In the genomic region with DNA sequence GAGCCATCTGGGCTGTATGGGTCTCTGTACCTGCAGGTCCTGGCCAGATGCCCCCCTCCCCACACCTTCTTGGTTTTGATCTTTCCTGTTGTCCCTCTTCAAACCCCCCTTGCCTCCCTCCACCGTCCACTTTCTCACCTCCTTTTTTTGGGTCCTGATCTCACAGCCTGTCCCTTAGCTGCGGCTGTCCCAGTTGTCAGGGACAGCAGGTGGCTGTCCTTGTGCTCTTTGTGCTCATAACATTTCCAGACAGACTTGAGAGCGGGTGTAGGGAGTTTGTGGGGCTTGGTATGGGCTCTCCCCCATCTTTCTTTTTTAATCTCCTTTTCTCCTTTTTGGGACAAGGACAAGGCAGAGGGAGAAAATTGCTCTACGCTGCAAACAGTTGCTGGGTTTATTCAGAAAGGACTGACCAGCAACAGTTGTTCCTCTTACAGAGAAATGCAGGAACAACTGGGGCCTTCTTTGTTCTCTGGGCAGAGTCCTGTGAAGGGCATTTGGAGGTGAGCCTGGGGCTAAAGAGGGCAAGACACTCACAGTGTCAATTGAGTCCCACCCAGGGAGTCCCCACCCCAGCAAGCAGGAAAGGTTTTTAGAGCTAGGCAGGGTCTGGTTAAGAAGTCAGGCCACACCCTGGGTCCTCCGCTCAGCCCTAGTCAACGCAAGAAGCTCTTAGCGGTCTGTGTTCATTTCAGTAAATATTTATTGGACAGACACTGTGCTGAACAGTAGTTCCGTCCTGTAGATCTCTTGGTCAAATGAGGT, we compare ENCODE assay signal across 15 mouse cellular contexts.
DNase-seq lines count a peak whose midpoint lies in the region; ATAC-seq and TF ChIP-seq lines count a peak whose summit lies in the region.
"Had no signal": no experiment of that assay in that cellular context is flagged by ENCODE, and none has a peak within 500 bp of the region (broad histone marks: within the 10 kb centered on the region; RNA-seq: fewer than 3 reads in every experiment).

No protein-coding gene starts in this region.

- no peak overlapping the region for H3K4me2 ChIP-seq in lung, postnatal 0 days (replicated peaks; ENCODE audit: low read depth, low read length)
- no peak overlapping the region for H3K4me2 ChIP-seq in midbrain, embryonic 14.5 days (ENCODE audit: low read length)
- H3K4me2 ChIP-seq: liver, embryonic 11.5 days had no signal

- peak overlapping the region; percentile 85 for H3K27ac ChIP-seq in heart, embryonic 10.5 days
- H3K27ac ChIP-seq in kidney, adult 2 months (ENCODE audit: insufficient read depth, low read depth, low read length), result peak overlapping the region; percentile 18; the same call in 1 of the 2 replicates
- H3K27ac ChIP-seq in lung, postnatal 0 days (ENCODE audit: low read length), result 0 out of 2 replicates have a peak overlapping the region, but pooled peaks have one; percentile 57
- H3K27ac ChIP-seq in midbrain, embryonic 14.5 days (replicated peaks; ENCODE audit: low read depth, low read length), result no peak overlapping the region
- H3K27ac ChIP-seq: hindbrain, postnatal 0 days had no signal

- ATAC-seq in lung, postnatal 0 days, result 0 out of 2 replicates have a peak, but pooled peaks have one; percentile 10
- ATAC-seq in midbrain, embryonic 14.5 days (ENCODE audit: low FRiP score, low TSS enrichment), result no peak
- ATAC-seq: forebrain, embryonic 16.5 days; hindbrain, postnatal 0 days had no signal

- peaks cover 8% of the 10 kb centered on the region; the same call in 1 of the 2 replicates for H3K27me3 ChIP-seq in heart, embryonic 10.5 days (ENCODE audit: insufficient read depth, poor library complexity, severe bottlenecking)
- H3K27me3 ChIP-seq in kidney, adult 2 months (replicated peaks; ENCODE audit: control insufficient read depth, insufficient read depth, low read length), result no peaks in the 10 kb centered on the region
- H3K27me3 ChIP-seq in lung, postnatal 0 days (replicated peaks; ENCODE audit: insufficient read depth, low read length), result no peaks in the 10 kb centered on the region
- H3K27me3 ChIP-seq in midbrain, embryonic 14.5 days (ENCODE audit: control insufficient read depth, insufficient read depth, low read length), result peaks cover 13% of the 10 kb centered on the region

- no peak for DNase-seq in heart, embryonic 10.5 days (ENCODE audit: low spot score)
- DNase-seq in heart, adult 9 months (ENCODE audit: low spot score in 2 of 2), result no peak
- DNase-seq in kidney, adult 2 months, result no peak
- DNase-seq in kidney, adult 9 months, result no peak
- DNase-seq in ES-CJ7 (ENCODE audit: low read depth, low spot score), result peak; percentile 96
- peak; percentile 53 for DNase-seq in lung, postnatal 0 days (ENCODE audit: low spot score)
- DNase-seq in embryo, embryonic 10 days (ENCODE audit: low spot score), result no peak
- DNase-seq in midbrain, embryonic 14.5 days, result no peak
- DNase-seq: B cell, adult 2 months; kidney, postnatal 14 days; layer of hippocampus, adult 9-11 months; thymus, adult 2 months had no signal

- WGBS in heart, embryonic 10.5 days, result 49% methylated on average over 8 of the region's 8 CpGs
- whole genome bisulfite sequencing in kidney, adult 2 months, result 70% methylated on average over 8 of the region's 8 CpGs
- WGBS in lung, postnatal 0 days, result 40% methylated on average over 8 of the region's 8 CpGs
- WGBS in midbrain, embryonic 14.5 days, result 58% methylated on average over 8 of the region's 8 CpGs

- no peak overlapping the region for H3K9ac ChIP-seq in lung, postnatal 0 days (replicated peaks; ENCODE audit: low read depth)
- H3K9ac ChIP-seq in midbrain, embryonic 14.5 days (replicated peaks; ENCODE audit: low read length), result no peak overlapping the region

- no peak for TF ChIP-seq CTCF in kidney, adult 2 months (conservative IDR thresholded peaks at IDR 0.05; ENCODE audit: insufficient read depth, insufficient read length, low read depth, low read length)
- no peak for TF ChIP-seq CTCF in lung, postnatal 0 days (IDR thresholded peaks at IDR 0.05)

- no peak for TF ChIP-seq POLR2A in kidney, adult 2 months (IDR thresholded peaks at IDR 0.05; ENCODE audit: low read depth, low read length)

- H3K9me3 ChIP-seq in heart, embryonic 10.5 days, result no peaks in the 10 kb centered on the region
- no peaks in the 10 kb centered on the region for H3K9me3 ChIP-seq in lung, postnatal 0 days (ENCODE audit: low read length)
- no peaks in the 10 kb centered on the region for H3K9me3 ChIP-seq in midbrain, embryonic 14.5 days (ENCODE audit: control insufficient read depth, low read length)

- H3K4me3 ChIP-seq in heart, embryonic 10.5 days, result 0 out of 2 replicates have a peak overlapping the region, but pooled peaks have one; percentile 19
- H3K4me3 ChIP-seq in kidney, adult 2 months (ENCODE audit: insufficient read depth, low read depth, low read length), result no peak overlapping the region
- no peak overlapping the region for H3K4me3 ChIP-seq in lung, postnatal 0 days (ENCODE audit: low read depth, low read length)
- H3K4me3 ChIP-seq in midbrain, embryonic 14.5 days (replicated peaks; ENCODE audit: low read depth, low read length), result no peak overlapping the region

- TF ChIP-seq EP300 in lung, postnatal 0 days (IDR thresholded peaks at IDR 0.05), result peak; percentile 28; the same call in 1 of the 2 replicates

- no peaks in the 10 kb centered on the region; the same call in 1 of the 2 replicates for H3K36me3 ChIP-seq in heart, embryonic 10.5 days
- no peaks in the 10 kb centered on the region for H3K36me3 ChIP-seq in kidney, adult 2 months (ENCODE audit: control insufficient read depth, insufficient read depth, low read length)
- H3K36me3 ChIP-seq in lung, postnatal 0 days (ENCODE audit: insufficient read depth, low read length), result no peaks in the 10 kb centered on the region
- H3K36me3 ChIP-seq in midbrain, embryonic 14.5 days (ENCODE audit: control insufficient read depth, insufficient read depth, low read length), result no peaks in the 10 kb centered on the region

- H3K4me1 ChIP-seq in heart, embryonic 10.5 days, result peaks cover 100% of the 10 kb centered on the region
- H3K4me1 ChIP-seq in kidney, adult 2 months (ENCODE audit: control insufficient read depth, insufficient read depth, low read length), result peaks cover 25% of the 10 kb centered on the region
- H3K4me1 ChIP-seq in lung, postnatal 0 days (ENCODE audit: insufficient read depth, low read depth, low read length), result peaks cover 19% of the 10 kb centered on the region; the same call in 1 of the 2 replicates
- peaks cover 37% of the 10 kb centered on the region; the same call in 1 of the 2 replicates for H3K4me1 ChIP-seq in midbrain, embryonic 14.5 days (ENCODE audit: control insufficient read depth, insufficient read depth, low read length)

Comparison
In these comparisons a context has a peak if more than half of its experiments do, and no peak if none do; other contexts are left out.
1. DNase-seq: peak in ES-CJ7 (single experiment) and lung, postnatal 0 days (single experiment); none in heart, embryonic 10.5 days (single experiment), heart, adult 9 months (0 of 2), kidney, adult 2 months (single experiment), kidney, adult 9 months (single experiment), embryo, embryonic 10 days (single experiment) and midbrain, embryonic 14.5 days (single experiment).